Mouse (Mus musculus): ENCODE data around the gene Ivd.

DNA sequence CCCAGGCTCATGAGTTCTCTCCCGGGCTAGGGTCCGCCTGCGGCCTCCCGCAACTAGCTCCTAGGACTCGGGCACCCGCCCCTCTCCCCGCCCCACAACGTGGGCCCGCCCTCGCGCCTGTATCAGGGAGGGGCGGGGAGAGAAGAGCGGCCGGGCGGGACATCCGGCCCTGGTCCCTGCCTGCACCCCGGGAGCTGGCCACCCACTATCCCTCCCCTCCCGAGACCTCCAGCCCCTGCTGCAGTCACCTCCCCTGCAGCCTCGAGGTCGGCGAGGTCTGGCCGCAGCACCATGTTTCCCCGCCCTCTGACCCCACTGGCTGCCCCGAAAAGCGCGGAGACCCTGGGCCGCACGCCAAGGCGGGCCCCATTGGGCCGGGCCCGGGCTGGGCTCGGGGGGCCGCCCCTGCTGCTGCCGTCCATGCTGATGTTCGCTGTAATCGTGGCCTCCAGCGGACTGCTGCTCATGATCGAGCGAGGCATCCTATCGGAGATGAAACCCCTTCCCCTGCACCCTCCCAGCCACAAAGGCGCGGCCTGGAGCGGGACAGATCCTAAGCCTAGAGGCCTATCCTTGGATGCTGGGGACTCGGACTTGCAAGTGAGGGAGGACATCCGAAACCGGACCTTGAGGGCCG is 64.7 kb downstream of the Ivd start, which contains the start of gene Chst14:
- TF ChIP-seq CTCF (IDR thresholded peaks at IDR 0.05; ENCODE audit: extremely low read depth, insufficient read length, insufficient replicate concordance, low read depth, low read length) (no peak), POLR2A (IDR thresholded peaks at IDR 0.05; ENCODE audit: low read depth, low read length) (no peak)

Measured in small intestine, adult 2 months (tissue).